Mouse (Mus musculus): ENCODE results near the gene Krba1.

Krba1 gene

GRCm38 (mm10) chr6:48424074-48424473 lies 28.7 kb downstream of the Krba1 start:
- DNase-seq (ENCODE audit: low spot score in 2 of 2): no peak

DNA sequence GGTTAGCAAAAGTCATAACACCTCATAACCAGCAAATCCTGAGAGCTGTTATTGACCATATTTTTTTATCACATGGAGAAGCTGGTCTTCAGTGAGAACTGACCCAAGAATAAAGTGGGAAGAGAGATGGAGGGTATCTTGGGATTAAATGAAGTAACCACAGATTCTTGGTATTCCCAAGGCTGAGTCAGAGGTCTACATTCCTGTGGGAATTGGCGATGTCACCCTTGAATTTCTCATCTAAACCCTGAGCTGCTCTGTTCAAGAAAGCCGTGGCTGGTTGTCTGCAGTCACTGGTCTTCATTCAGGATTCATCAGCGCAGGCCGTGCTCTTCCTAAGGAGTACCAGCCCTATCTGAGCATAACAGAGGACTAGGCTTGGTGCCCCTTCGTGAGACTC lies 31.6 kb downstream of the Krba1 start:
- DNase-seq (ENCODE audit: low spot score in 2 of 2): no peak

- DNase-seq (ENCODE audit: low spot score in 2 of 2): no peak
Observed at GRCm38 (mm10) chr6:48428769-48429557, 33.6 kb downstream of the Krba1 start.

- no peak for DNase-seq (ENCODE audit: low spot score in 2 of 2)
Observed at GRCm38 (mm10) chr6:48430748-48431147, 35.4 kb downstream of the Krba1 start.

- DNase-seq (ENCODE audit: low spot score in 2 of 2): no peak
Observed at GRCm38 (mm10) chr6:48432893-48433816, 37.8 kb downstream of the Krba1 start.

GRCm38 (mm10) chr6:48434651-48435050 lies 39.3 kb downstream of the Krba1 start:
- no peak for DNase-seq (ENCODE audit: low spot score in 2 of 2)

- no peak for DNase-seq (ENCODE audit: low spot score in 2 of 2)
Observed at GRCm38 (mm10) chr6:48435111-48435510, 39.7 kb downstream of the Krba1 start.

DNA sequence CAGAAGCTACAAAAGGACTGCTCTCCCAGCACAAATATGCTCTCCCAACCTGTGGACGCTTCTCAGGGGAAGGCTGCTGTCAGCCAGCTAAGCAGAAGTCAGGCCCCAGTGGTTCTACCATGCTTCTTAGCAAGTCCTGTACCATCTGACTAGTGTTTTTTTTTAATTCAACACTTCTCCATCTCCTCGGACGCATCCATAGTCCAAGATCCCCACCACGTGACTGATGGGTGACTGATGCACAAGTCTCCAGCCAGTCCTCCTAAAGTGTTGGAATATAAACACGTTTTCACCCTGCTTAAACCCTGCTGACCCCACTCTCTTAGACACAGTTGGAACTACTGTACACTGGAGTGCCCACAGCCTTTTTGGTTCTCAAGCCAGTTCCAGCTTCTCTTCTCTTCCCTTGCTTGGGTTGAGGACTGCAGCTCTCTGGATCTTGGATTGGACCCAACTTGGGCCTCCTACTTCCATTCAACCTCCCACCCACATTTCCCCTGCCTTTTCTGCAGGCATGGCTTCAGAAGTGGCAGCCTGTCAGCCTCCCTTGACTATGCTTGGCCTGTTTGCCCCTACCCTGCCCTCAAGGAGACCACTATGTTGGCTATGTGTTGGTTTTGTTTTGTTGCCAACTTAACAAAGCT lies 40.4 kb downstream of the Krba1 start:
- no peak for DNase-seq (ENCODE audit: low spot score in 2 of 2)

DNA sequence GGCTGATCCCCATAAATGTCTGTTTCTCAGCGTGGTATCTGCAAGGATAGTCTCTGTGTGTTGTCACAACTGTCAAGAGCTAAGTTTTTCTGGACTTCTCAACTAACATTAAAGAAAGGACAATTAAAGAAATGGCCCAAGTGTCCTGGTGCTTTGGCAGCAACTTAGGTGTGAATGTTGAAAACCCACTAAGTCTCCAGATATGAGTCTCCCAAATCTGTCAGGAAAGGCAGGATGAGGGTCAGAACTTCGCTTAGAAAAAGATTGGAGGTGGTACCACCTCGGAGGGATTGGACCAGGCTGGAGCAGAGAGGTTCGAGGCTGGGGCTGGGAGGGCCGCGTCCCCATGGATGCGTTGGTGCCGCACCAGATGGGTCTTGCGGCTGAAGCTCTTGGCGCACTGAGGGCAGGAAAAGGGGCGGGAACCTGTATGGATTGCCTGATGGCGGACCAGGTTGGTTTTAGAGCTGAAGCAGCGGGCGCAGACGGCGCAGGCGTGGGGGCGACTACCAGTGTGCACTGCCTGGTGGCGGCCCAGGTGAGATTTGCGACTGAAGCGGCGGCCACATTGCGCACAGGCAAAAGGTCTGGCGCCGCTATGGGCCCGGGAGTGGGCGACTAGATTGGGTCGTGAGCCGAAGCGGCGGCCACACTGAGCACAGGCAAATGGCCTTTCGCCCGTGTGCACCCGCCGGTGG lies 42.4 kb downstream of the Krba1 start:
- DNase-seq (ENCODE audit: low spot score in 2 of 2): no peak

- no peak for DNase-seq (ENCODE audit: low spot score in 2 of 2)
Observed at GRCm38 (mm10) chr6:48438475-48439125, 43.2 kb downstream of the Krba1 start.

DNA sequence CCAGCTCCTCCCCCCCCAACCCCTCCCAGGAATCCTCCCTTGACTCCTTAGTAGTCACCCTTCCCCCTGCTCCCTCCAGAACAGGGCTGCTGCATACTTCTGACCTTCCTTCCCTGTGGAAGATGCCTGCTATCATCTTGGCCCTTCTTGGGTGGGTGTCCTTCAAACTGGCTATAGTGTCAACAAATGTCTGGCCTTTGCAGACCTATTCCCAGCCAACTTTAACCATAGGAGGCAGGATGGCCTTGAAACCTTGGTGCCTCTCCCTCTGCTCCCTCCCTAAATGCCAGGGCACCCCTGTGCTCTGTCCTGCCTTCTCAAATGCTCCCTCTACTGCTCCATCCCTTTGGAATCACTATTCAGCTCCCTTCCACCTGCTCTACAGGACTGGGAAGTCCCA lies 44.3 kb downstream of the Krba1 start:
- no peak for DNase-seq (ENCODE audit: low spot score in 2 of 2)

DNA sequence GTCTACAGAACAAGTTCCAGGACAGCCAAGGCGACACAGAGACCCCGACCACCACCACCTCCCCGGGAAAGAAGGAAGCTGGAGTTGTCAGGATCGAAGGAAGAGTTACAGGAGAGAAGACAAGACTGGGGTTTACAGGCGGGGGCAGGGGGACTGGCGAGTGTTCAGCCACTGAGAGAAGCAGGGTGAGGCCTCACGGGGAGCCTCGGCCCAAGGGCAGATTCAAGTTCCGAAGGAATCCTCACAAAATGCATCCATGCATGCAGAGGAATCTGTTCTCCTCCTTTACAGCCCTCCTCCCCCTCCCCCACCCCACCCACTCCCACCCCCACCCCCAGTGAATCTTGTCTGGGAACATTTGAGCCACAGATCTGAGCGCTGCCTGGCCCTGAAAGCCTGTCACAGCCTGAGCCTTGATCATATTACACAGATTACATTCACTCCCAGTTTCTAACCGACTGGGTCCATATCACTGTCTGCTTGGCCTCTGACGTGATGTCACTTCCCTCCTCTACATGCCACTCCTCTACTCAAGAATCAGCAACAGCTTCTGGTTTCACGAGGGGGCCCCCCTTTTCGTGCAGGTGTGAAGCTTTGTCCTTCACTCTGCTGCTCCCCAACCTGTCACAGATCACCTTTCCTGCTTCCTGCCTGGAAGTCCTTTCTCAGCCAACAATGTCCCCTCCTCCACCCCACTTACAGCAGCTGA lies 45.1 kb downstream of the Krba1 start:
- no peak for DNase-seq (ENCODE audit: low spot score in 2 of 2)

DNA sequence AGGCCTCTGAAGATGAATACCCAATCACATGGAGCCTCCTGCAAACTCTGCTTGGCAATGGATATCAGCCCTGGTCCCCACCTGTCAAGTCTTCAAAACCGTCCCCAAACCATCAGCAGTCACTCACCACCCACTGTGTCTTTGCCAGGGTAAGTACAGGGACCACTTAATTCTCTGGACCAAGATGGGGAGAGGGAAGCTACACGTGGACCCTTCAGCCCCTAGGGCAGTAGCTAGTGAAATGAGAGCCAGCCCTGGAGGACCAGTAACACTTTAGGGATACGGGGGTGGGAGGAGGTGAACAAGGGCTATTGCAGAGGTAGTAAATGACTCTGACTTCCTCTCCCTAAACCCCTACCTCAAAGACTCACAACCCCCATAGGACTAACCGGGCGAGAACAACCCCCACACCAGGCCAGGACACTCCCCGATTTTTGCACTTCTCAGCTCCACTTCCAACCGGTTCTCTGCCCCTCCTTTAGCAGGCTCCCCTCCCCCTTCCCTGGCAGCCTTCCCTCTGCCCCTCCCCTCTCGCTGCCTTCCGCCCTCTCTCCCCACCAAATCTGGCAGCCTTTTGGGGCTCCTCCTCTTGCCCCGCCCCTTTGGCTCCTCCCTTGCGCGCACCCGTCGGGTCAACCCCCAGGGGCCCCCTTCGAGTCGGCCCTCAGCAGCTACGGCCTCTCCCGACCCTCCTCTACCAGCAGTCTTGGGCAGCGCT lies 48.4 kb downstream of the Krba1 start:
- DNase-seq (ENCODE audit: low spot score in 2 of 2): peak; percentile 80 to 94

DNA sequence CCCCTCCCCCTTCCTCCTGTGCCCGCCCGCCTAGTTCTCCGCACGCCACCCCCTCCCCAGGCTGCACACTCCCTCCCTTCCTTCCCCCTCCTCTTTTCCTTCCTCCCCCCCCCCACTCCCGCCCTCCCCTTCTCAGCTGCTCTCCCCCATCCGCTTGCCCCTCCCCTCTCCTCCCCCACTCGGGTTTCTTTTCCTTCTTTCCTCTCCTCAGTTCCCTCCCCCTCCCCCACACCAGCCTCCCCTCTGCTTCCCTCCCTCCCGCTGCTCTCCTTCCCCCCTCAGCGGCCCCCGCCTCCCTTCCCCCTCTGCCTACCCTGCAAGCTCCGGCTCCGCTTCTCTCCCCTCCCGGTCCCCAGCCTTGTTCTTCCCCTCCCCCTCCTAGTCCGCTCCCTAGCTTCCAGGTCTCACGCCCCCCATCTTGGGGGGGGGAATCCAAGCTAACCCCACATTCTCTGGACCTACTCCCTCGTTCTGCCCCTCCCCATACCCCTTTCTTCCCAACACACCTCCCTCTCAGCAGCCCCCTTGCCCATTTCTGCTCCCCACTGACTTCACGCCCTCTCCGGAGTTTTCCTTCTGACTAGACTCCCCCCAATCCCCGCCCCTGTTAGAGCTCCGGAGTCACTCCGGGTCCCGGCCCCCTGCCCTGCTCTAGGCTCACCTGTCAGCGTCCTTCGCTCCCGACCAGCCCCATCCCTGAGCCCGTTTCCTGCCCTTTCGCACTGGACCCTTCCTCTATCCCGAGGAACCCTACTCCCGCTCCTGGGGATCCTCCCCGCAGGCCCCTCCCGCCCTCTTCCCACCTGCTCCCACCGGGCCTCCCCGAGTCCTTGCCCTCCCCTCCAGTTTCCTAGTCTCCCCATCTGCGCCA lies 49.2 kb downstream of the Krba1 start:
- DNase-seq (ENCODE audit: low spot score in 2 of 2): peak in 1 of 2 experiments; percentile 77

GRCm38 (mm10) chr6:48445181-48446101 lies 50.1 kb downstream of the Krba1 start, which contains the start of gene Zfp467:
Gene Zfp467, minus strand, starts transcription at chr6:48445825.
- peak; percentile 37 to 52 for DNase-seq (ENCODE audit: low spot score in 2 of 2)

DNA sequence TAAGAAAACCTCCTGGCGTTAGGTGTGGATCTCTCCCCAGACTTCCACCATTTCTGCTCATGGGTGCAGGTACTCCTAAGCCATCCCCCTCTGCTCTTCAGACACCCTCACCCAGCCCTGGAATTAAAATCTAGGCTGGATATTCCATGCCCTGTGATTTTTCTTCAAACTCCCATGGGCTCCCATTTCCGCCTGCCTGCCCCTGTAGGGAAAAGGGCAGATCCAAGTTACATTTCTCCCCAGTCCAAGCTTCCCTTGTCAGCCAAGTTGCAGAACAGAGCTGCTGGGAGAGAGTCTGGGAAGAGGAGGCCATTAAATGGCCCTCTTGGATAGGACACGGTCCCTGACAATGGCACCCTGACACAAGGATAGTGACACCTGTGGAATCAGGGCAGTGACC lies 50.9 kb downstream of the Krba1 start:
- DNase-seq (ENCODE audit: low spot score in 2 of 2): no peak

- DNase-seq (ENCODE audit: low spot score in 2 of 2): no peak
Observed at GRCm38 (mm10) chr6:48446896-48447295, 51.5 kb downstream of the Krba1 start.

- DNase-seq (ENCODE audit: low spot score in 2 of 2): no peak
Observed at GRCm38 (mm10) chr6:48447929-48448328, 52.5 kb downstream of the Krba1 start, which contains the start of gene Sspo. Gene Sspo, plus strand, starts transcription at chr6:48448229.
